Mouse (Mus musculus) heart, adult 2 months (tissue): ENCODE data around the gene Specc1.

Source experiments
- CTCF ChIP-seq: fragments of 200-600 bp; IDR thresholded peaks from 2 replicates; pipeline ENCODE4 v1.8.1; 2022; ENCODE audit warnings: antibody characterized with exemption, mild to moderate bottlenecking, moderate library complexity
- POLR2A ChIP-seq: fragments of 200-500 bp; IDR thresholded peaks from 2 replicates; pipeline ENCODE4 v1.6.1; 2011; ENCODE audit warnings: mild to moderate bottlenecking, low read depth, low read length, control low read depth; ENCODE audit not compliant: insufficient read depth

DNA sequence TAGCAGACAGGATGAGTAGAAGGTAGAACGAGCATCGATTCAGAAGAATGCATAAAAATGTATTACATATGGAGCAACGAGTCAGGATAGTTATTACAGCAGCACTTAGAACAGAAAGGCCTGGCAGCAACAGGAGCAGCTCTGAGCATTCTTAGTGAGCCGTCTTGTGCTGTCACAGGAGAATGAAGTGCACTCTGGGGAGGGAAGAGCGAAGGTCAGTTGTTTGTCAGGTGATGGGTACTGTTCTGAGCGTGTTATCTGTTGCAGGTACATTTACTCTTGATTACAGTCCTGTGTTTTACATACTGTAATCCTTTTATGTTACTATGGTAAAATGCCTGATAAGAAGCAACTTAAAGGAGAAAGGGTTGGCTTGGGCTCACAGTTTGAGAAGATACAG is 224.2 kb downstream of the Specc1 start:
- no peak for TF ChIP-seq POLR2A
- no peak for TF ChIP-seq CTCF
